Mouse (Mus musculus) G1E (cell line): ENCODE measurements around the gene 2610028H24Rik. TPM values are rescaled to one million over a fixed set of nuclear protein-coding genes. Genes with fewer than 3 reads are reported as not detected.

Experiments
- ATAC-seq: 2 replicates; pipeline ENCODE4 v1.8.0; 2016; ENCODE audit warnings: mild to moderate bottlenecking; ENCODE audit not compliant: insufficient number of reproducible peaks, poor library complexity, low FRiP score, severe bottlenecking; ENCODE audit errors: extremely low read depth
- DNase-seq: peaks from one replicate; pipeline ENCODE4 v3.0.0; 2012; ENCODE audit warnings: low spot score
- H3K27me3 ChIP-seq: 2 replicates; pipeline ENCODE4 v1.6.1; 2012; ENCODE audit warnings: mild to moderate bottlenecking, low read length, inconsistent platforms; ENCODE audit not compliant: insufficient read depth
- H3K36me3 ChIP-seq: replicated peaks from 2 replicates; pipeline ENCODE3; 2012; ENCODE audit warnings: mild to moderate bottlenecking, inconsistent platforms
- H3K4me1 ChIP-seq: 2 replicates; pipeline ENCODE4 v1.6.1; 2012; ENCODE audit warnings: low read depth, low read length, inconsistent platforms, mixed read lengths; ENCODE audit not compliant: insufficient read depth
- H3K4me3 ChIP-seq: 2 replicates; pipeline ENCODE4 v1.5.1; 2012; ENCODE audit warnings: low read depth, mild to moderate bottlenecking, inconsistent platforms, low read length, moderate library complexity, mixed read lengths
- H3K9me3 ChIP-seq: replicated peaks from 2 replicates; pipeline ENCODE4 v1.6.1; 2012; ENCODE audit warnings: inconsistent platforms
- CTCF ChIP-seq: IDR thresholded peaks from 2 replicates; pipeline ENCODE4 v1.5.1; 2012; ENCODE audit warnings: low read depth, low read length, inconsistent platforms, mixed read lengths
- GATA1 ChIP-seq: IDR thresholded peaks from 2 replicates; pipeline ENCODE4 v1.6.1; 2012; ENCODE audit warnings: borderline replicate concordance, low read length, inconsistent platforms, mixed read lengths
- GATA2 ChIP-seq: IDR thresholded peaks from 2 replicates; pipeline ENCODE4 v1.6.1; 2012; ENCODE audit warnings: low read depth, low read length, inconsistent platforms, borderline replicate concordance
- POLR2AphosphoS5 ChIP-seq: IDR thresholded peaks from 2 replicates; pipeline ENCODE4 v1.6.1; 2012; ENCODE audit warnings: low read depth, low read length, inconsistent platforms; ENCODE audit not compliant: insufficient replicate concordance
- TAL1 ChIP-seq: conservative IDR thresholded peaks from 2 replicates; pipeline ENCODE4 v1.6.1; 2012; ENCODE audit warnings: low read depth, low read length, inconsistent platforms, mixed read lengths
- polyA plus RNA-seq: library from polyadenylated mRNA; stranded (reverse); fragments of >175 nt; gene quantifications from 2 replicates; pipeline ENCODE4 v1.2.3, GENCODE M21; 2012
- total RNA-seq, 2 experiments: library from RNA; stranded (forward) in 1 of 2; stranded (reverse) in 1 of 2; fragments of 200-1000 nt in 1 of 2; fragments of >200 nt in 1 of 2; fragmentation: Nextera tagmentation in 1 of 2; gene quantifications; 2 replicates each; pipeline ENCODE4 v1.2.3; 2014 to 2017

Gene 2610028H24Rik
- total and polyA plus RNA-seq, 3 experiments = 0.11 TPM; not detected in 2

DNA sequence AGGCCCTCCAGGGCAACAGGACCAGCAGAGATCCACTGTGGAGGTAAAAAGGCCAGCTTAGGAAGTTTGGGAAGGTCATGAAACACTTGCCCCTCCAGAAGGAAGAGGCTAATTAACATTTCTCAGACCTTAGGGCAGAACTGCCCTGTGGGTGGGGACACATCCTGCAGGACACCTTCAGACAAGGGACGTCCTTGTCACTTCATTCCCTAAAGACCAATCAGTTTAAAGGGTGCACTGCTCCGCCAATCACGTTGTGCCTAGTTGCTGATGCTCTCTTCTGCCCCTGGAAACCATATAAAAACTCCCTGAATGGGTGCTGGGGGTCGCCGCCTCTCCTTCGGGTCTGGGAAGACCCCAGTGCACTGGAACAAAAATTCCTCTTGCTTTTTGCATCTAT is 13.8 kb downstream of the 2610028H24Rik start:
- no peak for DNase-seq
- peaks cover 2% of the 10 kb centered on the region for H3K4me1 ChIP-seq
- no peak for TF ChIP-seq TAL1
- no peak for TF ChIP-seq GATA1
- no peak for TF ChIP-seq POLR2AphosphoS5
- no peak for TF ChIP-seq GATA2
- TF ChIP-seq CTCF = no peak

DNA sequence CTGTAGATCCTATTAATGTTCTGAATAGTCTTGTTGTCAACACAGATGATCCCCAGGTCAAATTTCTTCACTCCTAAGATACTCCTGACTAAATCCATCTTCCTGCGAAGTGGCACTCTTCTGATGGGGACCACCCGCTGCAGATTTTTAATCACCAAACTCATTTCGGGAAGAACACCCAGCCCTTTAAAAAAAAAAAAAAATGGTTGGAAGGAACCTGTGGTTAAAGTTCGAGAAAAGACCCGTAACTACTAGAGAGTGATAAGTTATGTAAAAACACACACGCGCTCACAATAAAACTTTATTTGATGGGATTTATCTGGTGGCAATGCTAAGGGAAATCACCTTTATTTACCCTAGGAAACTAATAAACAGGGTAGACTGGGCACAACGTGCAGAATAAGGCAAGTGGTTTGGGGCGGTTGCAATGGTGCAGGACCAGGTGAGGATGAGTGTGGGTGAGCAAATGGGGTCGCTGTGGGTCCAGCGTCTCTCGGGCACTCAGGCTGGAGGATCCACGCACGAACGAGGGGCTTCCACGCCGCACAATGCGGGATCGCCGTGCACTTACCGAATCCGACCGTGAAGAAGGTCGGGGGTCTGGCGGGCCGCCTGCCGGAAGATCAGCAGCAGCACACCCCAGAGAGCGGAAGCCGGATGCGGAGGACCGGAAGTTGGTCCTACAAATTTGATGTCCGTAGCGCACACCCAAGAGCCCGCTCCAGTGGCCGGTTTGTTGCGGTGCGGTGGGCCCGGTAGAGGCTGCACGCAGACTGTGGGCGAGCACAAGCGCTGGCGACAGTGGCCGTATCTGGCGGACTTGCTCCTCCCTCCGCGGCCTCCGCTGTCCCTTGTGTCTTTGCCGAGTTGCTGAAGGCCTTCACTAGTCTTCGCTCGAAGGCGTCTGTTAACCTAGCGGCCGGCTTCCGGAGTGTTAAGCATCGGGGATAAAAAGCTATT is 19.6 kb downstream of the 2610028H24Rik start, which contains the start of the genes Mcm3ap and Ybey:
Mcm3ap (plus strand) TSS at position 725 of the 960 bp plus-strand sequence.
Ybey (minus strand) TSS at position 912 of the 960 bp plus-strand sequence.
- Histone ChIP-seq H3K4me1 (peaks cover 34% of the 10 kb centered on the region), H3K9me3 (no peaks in the 10 kb centered on the region), H3K27me3 (no peaks in the 10 kb centered on the region), H3K4me3 (peak within 1 kb of the TSS; percentile 83), H3K36me3 (peaks cover 68% of the 10 kb centered on the region)
- DNase-seq (peak; percentile 78), ATAC-seq (peak; percentile 85)
- TF ChIP-seq GATA1 (no peak), CTCF (peak; percentile 17; the same call in 1 of the 2 replicates)

More for the DNA sequence above, 13.8 kb downstream of the 2610028H24Rik start:
- ATAC-seq = no peak
- H3K9me3 ChIP-seq = peaks cover 23% of the 10 kb centered on the region
- peaks cover 62% of the 10 kb centered on the region for H3K36me3 ChIP-seq
- no peak overlapping the region for H3K4me3 ChIP-seq
- H3K27me3 ChIP-seq = peaks cover 4% of the 10 kb centered on the region; the same call in 1 of the 2 replicates

DNA sequence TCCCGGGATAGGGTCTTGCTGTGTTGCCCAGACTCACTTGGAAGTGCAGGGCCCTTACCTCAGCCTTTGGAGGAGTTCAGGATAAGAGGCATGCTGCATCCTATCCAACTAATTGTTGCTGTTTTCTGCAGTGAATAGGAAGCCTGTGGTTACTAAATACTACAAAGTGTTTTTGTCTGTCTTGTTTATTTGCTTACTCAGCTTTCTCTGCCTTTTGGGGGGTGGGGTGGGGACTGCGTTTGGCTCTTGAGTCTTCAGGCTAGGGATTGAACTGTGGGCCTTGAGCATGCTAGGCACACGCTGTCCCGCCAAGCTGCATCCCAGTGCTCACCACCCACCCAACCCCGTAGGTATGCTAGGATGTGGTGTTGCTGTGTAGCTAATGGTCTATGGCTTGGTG is 24.9 kb downstream of the 2610028H24Rik start:
- no peak for DNase-seq
- TF ChIP-seq POLR2AphosphoS5 = no peak
- no peak for TF ChIP-seq GATA1
- TF ChIP-seq TAL1 = no peak
- no peak for TF ChIP-seq CTCF
- no peak for TF ChIP-seq GATA2
- no peaks in the 10 kb centered on the region for H3K27me3 ChIP-seq
- no peak overlapping the region for H3K4me3 ChIP-seq
- peaks cover 40% of the 10 kb centered on the region for H3K4me1 ChIP-seq
- H3K36me3 ChIP-seq = peaks cover 84% of the 10 kb centered on the region
- H3K9me3 ChIP-seq = no peaks in the 10 kb centered on the region
- ATAC-seq = no peak

DNA sequence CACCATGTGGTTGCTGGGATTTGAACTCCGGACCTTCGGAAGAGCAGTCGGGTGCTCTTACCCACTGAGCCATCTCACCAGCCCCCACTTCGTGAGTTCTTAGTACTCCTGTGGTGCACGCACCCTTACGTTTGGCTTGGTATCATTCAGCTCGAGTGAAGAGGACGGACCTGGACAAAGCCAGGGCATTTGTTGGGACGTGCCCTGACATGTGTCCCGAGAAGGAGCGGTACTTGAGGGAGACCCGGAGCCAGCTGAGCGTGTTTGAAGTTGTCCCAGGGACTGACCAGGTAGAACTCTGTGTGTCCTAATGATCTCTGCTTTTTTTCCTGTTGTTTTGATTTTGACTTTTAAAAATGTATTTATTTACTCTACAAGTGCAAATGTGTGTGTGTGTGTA is 32.0 kb downstream of the 2610028H24Rik start:
- ATAC-seq (no peak), DNase-seq (no peak)
- no peaks in the 10 kb centered on the region for H3K27me3 ChIP-seq
- peaks cover 3% of the 10 kb centered on the region for H3K4me1 ChIP-seq
- H3K36me3 ChIP-seq = peaks cover 97% of the 10 kb centered on the region
- no peaks in the 10 kb centered on the region for H3K9me3 ChIP-seq
- TF ChIP-seq GATA1 (no peak), POLR2AphosphoS5 (no peak), GATA2 (no peak), CTCF (no peak), TAL1 (no peak)
- H3K4me3 ChIP-seq = no peak overlapping the region

DNA sequence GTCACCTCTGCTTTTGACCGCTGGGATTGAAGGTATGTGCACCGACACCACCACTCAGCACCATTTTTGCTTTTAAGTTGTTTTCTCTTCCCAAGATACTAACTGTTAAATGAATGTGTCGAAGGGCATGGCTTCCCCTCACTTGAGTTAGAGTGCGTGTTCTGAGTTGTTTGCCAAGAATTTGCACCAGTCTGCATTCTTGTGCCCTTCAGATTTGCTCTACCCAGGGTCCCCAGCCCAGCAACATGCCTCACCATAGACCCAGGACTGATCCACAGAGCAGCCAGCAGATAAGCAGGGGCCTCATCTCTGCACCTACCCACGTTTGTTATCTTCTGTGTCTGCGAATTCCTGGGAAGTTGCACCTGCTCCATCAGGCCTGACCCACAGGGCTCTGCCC is 32.6 kb downstream of the 2610028H24Rik start:
- TF ChIP-seq GATA1 (no peak), TAL1 (no peak), GATA2 (no peak), CTCF (no peak), POLR2AphosphoS5 (no peak)

DNA sequence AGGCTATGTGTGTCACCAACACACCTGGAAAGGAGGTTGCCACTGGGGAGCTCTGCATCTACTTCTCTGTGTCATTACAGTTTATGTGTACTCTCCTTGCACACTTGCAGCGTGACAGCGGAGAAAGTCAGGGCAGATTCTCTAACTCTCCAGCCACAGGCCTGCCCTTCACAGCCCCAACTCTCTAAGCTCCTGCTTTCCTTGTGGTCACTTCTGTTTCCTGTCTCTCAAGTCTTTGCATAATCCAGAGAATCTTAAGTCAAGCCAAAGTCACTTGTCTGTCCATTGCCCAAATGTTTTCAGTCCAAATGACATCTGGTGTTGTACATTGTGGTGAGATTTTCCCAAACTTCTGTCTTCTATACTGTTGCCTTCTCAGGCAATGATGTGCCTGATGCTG is 37.4 kb downstream of the 2610028H24Rik start:
- peaks cover 48% of the 10 kb centered on the region for H3K4me1 ChIP-seq
- H3K36me3 ChIP-seq = peaks cover 95% of the 10 kb centered on the region
- no peak for DNase-seq
- ATAC-seq = no peak
- H3K27me3 ChIP-seq = no peaks in the 10 kb centered on the region
- TF ChIP-seq GATA1 = no peak
- no peaks in the 10 kb centered on the region for H3K9me3 ChIP-seq
- H3K4me3 ChIP-seq = no peak overlapping the region

More for the DNA sequence above, 32.6 kb downstream of the 2610028H24Rik start:
- no peaks in the 10 kb centered on the region for H3K27me3 ChIP-seq
- H3K9me3 ChIP-seq = no peaks in the 10 kb centered on the region
- no peak for DNase-seq
- no peak overlapping the region for H3K4me3 ChIP-seq
- ATAC-seq = no peak
- peaks cover 97% of the 10 kb centered on the region for H3K36me3 ChIP-seq
- peaks cover 9% of the 10 kb centered on the region for H3K4me1 ChIP-seq
